Mouse (Mus musculus) embryonic facial prominence, embryonic 15.5 days (tissue): ENCODE results near the gene Ubn2. TPM values are rescaled to one million over a fixed set of nuclear protein-coding genes. Genes with fewer than 3 reads are reported as not detected.

Source experiments
- ATAC-seq: fragments of 200-750 bp; cut with Nextera tagmentation; 2 replicates; pipeline ENCODE4 v1.8.0; 2017; ENCODE audit warnings: low read depth, moderate TSS enrichment; ENCODE audit not compliant: insufficient number of reproducible peaks, low FRiP score, low TSS enrichment
- H3K27ac ChIP-seq: fragments of 300-500 bp; sonication (generic); replicated peaks from 2 replicates; pipeline ENCODE4 v1.5.1; 2015; ENCODE audit warnings: mild to moderate bottlenecking, inconsistent platforms
- H3K27me3 ChIP-seq: fragments of 300-500 bp; sonication (generic); 2 replicates; pipeline ENCODE4 v1.6.1; 2015; ENCODE audit warnings: inconsistent platforms
- H3K36me3 ChIP-seq: fragments of 300-500 bp; sonication (generic); 2 replicates; pipeline ENCODE4 v1.6.1; 2015; ENCODE audit warnings: mild to moderate bottlenecking, inconsistent platforms
- H3K4me1 ChIP-seq: fragments of 300-500 bp; sonication (generic); 2 replicates; pipeline ENCODE4 v1.6.1; 2015; ENCODE audit warnings: inconsistent platforms
- H3K4me2 ChIP-seq: fragments of 300-500 bp; sonication (generic); replicated peaks from 2 replicates; pipeline ENCODE4 v1.6.1; 2015; ENCODE audit warnings: mild to moderate bottlenecking, inconsistent platforms
- H3K4me3 ChIP-seq: fragments of 300-500 bp; sonication (generic); replicated peaks from 2 replicates; pipeline ENCODE4 v1.5.1; 2015; ENCODE audit warnings: mild to moderate bottlenecking, inconsistent platforms
- H3K9ac ChIP-seq: fragments of 300-500 bp; sonication (generic); 2 replicates; pipeline ENCODE4 v1.6.1; 2015; ENCODE audit warnings: inconsistent platforms
- H3K9me3 ChIP-seq: fragments of 300-500 bp; sonication (generic); replicated peaks from 2 replicates; pipeline ENCODE4 v1.6.1; 2016; ENCODE audit warnings: inconsistent platforms
- WGBS: fragments of 180-500 bp; shearing (Covaris S2); methylation state at CpG from one replicate; pipeline ENCODE4 v1.1.7; 2015; 5-methylcytosine and 5-hydroxymethylcytosine counted together
- polyA plus RNA-seq: library from polyadenylated mRNA; unstranded; fragments of >200 nt; fragmentation: Nextera tagmentation; extraction: Ambion mirVana; gene quantifications from 2 replicates; pipeline ENCODE4 v1.2.1, GENCODE M21; 2015

Gene Ubn2
- polyA plus RNA-seq, 1 experiment from 2014 or later: 14.9 TPM

DNA sequence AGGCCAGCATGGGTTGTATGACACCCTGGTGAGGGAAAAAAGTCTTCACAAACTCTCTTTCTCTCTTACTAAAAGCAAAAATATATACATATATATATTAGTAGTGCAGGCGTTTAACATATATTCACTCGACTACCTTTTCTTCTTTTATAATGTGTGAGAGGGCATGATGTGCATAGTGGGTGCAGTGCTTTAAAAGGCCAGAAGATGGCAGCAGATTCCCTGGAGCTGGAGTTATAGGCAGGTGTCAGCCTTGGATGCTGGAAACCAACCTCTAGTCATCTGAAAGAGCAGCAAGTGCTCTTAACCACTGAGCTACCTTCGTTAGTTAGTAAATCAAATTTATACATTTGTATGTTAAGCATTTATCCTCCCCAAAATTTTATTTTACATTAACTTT lies 58.8 kb downstream of the Ubn2 start:
- peaks cover 46% of the 10 kb centered on the region for H3K36me3 ChIP-seq

DNA sequence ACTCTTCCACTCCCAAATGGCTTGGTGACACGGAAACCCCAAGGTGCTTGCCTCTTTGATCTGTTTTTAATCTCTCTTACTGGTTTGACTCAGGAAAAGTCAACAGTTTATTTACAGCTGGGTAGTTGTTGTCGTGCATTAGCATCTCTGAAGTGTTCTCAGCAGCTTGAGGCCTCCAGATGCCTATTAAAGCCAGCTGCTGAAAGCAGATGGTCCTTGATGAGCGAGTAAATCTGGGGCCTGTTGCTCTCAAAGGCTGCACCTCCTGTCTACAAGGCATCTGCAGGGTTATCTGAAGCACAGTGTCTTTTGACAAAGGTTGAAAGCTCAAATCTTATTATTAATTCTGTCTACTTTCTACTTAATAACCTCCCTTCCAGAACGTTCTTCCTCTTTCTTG lies 61.9 kb downstream of the Ubn2 start:
- Histone ChIP-seq H3K9ac (no peak overlapping the region), H3K4me3 (no peak overlapping the region), H3K27me3 (no peaks in the 10 kb centered on the region), H3K4me1 (no peaks in the 10 kb centered on the region), H3K9me3 (no peaks in the 10 kb centered on the region), H3K4me2 (no peak overlapping the region), H3K36me3 (peaks cover 42% of the 10 kb centered on the region), H3K27ac (no peak overlapping the region)
- no peak for ATAC-seq
- 58% methylated on average over 4 of the region's 4 CpGs for WGBS

More for the DNA sequence above, 58.8 kb downstream of the Ubn2 start:
- no peak overlapping the region for H3K4me2 ChIP-seq
- H3K9me3 ChIP-seq: no peaks in the 10 kb centered on the region
- H3K4me3 ChIP-seq: no peak overlapping the region
- H3K4me1 ChIP-seq: no peaks in the 10 kb centered on the region
- 80% methylated on average over 3 of the region's 3 CpGs for WGBS
- no peak overlapping the region for H3K9ac ChIP-seq
- H3K27ac ChIP-seq: no peak overlapping the region
- ATAC-seq: no peak
- no peaks in the 10 kb centered on the region for H3K27me3 ChIP-seq

DNA sequence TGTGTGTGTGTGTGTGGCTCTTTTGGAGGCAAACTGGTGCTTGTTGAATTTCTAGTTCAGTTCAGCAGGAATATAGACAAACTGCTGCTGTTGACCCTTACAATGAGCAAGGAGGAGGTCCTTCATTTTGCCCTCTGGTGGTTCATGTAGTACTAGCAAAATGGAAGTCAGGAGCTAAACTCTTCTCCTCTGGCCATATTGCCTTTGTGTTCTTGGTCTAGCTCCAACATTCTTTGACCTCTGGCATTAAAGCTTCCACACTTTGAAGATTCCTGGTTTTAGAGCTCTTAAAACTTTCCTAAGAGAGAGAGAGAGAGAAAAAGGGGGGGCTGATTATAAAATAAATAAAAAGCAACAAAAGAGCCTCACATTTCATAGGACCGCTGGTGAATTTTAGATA lies 78.3 kb downstream of the Ubn2 start:
- 89% methylated on average over 1 of the region's 1 CpGs for WGBS
- Histone ChIP-seq H3K27me3 (no peaks in the 10 kb centered on the region), H3K4me2 (no peak overlapping the region), H3K9me3 (no peaks in the 10 kb centered on the region), H3K4me3 (no peak overlapping the region), H3K27ac (no peak overlapping the region), H3K36me3 (peaks cover 3% of the 10 kb centered on the region; the same call in 1 of the 2 replicates), H3K9ac (no peak overlapping the region), H3K4me1 (no peaks in the 10 kb centered on the region)
- ATAC-seq: no peak

DNA sequence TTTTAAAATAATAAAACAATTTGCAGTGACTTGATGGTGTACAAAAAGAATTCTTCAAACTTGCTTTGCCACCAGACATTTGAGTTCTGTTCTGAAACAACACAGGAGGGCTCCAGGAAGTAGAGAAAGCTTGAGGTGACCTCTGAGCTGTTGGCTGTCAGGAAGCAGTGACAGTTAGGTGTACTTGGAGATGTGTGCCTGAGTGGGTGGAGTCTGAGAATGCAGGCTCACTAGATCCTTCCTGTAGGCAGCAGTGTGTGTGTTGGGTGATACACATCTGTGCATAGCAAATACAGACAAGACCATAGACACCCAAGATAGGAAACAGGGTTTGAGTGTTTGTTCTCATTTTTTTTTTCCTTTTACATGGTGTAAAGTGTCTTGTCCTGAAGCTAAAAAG lies 79.1 kb downstream of the Ubn2 start:
- Histone ChIP-seq H3K4me3 (no peak overlapping the region), H3K36me3 (peaks cover 3% of the 10 kb centered on the region; the same call in 1 of the 2 replicates), H3K4me2 (no peak overlapping the region), H3K27me3 (no peaks in the 10 kb centered on the region), H3K9me3 (no peaks in the 10 kb centered on the region), H3K9ac (no peak overlapping the region), H3K27ac (no peak overlapping the region), H3K4me1 (no peaks in the 10 kb centered on the region)
- no peak for ATAC-seq

DNA sequence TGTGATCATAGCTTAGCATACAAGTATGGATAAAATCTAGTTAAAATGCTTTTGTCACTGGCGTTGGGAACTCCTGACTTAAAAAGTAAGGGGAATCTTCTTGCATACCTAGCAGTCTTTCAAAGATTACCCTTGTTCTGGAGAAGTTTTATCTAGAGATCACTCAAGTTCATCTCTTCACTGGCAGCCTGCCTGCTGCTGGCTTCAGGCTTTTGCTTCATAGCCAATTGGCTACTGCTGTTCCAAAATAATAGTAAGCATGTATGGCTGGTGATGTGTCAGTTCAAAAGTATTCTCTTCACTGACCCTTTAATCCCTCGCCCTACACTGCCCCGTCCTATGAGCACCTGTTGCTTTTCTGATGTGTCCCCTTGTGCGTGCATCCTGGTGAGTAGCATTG lies 81.5 kb downstream of the Ubn2 start:
- Histone ChIP-seq H3K36me3 (peaks cover 3% of the 10 kb centered on the region; the same call in 1 of the 2 replicates), H3K27ac (no peak overlapping the region), H3K4me2 (no peak overlapping the region), H3K9me3 (no peaks in the 10 kb centered on the region), H3K27me3 (no peaks in the 10 kb centered on the region), H3K4me3 (no peak overlapping the region), H3K9ac (no peak overlapping the region), H3K4me1 (no peaks in the 10 kb centered on the region)
- 86% methylated on average over 4 of the region's 4 CpGs for WGBS
- no peak for ATAC-seq

DNA sequence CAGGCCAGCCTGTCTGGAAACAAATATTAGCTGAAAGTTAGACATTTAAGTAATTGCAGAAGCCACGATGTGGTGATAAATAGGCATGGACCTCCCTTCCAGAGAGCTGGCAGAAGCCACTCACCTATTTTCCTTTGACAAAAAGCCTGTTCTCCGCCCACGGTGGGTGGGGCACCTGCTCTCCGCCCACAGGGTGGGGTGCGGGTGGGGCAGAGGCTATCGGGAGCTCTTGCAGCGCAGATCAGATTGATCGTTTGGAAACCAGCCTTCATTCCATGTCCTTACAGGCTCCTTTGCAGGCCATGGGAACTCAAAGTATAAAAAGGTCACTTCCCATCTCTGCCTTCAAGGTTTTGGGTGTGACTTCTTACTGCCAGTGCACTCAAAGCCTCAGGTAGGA lies 90.1 kb downstream of the Ubn2 start:
- H3K4me2 ChIP-seq: peak overlapping the region; percentile 18; the same call in 1 of the 2 replicates
- WGBS: 32% methylated on average over 8 of the region's 8 CpGs

DNA sequence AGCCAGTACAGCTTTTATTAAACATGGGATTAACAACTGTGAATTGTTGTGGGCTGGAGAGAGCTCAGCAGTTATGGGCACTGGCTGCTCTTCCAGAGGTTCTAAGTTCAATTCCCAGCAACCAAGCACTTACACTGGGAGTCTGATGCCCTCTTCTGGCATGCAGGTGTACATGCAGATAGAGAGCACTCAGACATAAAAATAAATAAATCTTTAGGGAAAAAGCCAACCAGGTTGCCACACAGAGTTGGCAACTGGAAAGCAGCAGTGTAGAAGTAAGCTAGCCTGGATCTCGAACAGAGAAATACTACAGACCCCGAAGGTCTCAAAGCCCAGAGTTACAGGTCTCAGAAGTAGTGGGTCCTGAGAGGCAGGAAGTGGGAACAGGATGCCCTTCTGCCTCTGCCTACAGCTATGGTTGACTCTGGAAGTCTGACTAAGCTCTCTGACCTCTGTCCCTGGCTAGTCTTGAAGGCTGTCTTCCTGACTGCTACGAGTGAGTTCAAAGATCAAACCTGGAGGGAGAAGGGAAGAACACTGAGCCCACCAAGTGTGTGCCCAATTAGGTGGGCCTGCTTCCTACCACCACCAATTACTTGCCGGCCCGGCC lies 97.6 kb downstream of the Ubn2 start:
- Histone ChIP-seq H3K27me3 (no peaks in the 10 kb centered on the region), H3K4me3 (no peak overlapping the region), H3K4me1 (peaks cover 5% of the 10 kb centered on the region), H3K9ac (no peak overlapping the region), H3K36me3 (no peaks in the 10 kb centered on the region), H3K27ac (no peak overlapping the region), H3K9me3 (no peaks in the 10 kb centered on the region), H3K4me2 (no peak overlapping the region)
- 29% methylated on average over 5 of the region's 5 CpGs for WGBS
- no peak for ATAC-seq

More for the DNA sequence above, 90.1 kb downstream of the Ubn2 start:
- Histone ChIP-seq H3K4me3 (no peak overlapping the region), H3K36me3 (no peaks in the 10 kb centered on the region), H3K9ac (no peak overlapping the region), H3K4me1 (peaks cover 4% of the 10 kb centered on the region; the same call in 1 of the 2 replicates), H3K27ac (no peak overlapping the region), H3K27me3 (no peaks in the 10 kb centered on the region), H3K9me3 (no peaks in the 10 kb centered on the region)
- ATAC-seq: no peak

DNA sequence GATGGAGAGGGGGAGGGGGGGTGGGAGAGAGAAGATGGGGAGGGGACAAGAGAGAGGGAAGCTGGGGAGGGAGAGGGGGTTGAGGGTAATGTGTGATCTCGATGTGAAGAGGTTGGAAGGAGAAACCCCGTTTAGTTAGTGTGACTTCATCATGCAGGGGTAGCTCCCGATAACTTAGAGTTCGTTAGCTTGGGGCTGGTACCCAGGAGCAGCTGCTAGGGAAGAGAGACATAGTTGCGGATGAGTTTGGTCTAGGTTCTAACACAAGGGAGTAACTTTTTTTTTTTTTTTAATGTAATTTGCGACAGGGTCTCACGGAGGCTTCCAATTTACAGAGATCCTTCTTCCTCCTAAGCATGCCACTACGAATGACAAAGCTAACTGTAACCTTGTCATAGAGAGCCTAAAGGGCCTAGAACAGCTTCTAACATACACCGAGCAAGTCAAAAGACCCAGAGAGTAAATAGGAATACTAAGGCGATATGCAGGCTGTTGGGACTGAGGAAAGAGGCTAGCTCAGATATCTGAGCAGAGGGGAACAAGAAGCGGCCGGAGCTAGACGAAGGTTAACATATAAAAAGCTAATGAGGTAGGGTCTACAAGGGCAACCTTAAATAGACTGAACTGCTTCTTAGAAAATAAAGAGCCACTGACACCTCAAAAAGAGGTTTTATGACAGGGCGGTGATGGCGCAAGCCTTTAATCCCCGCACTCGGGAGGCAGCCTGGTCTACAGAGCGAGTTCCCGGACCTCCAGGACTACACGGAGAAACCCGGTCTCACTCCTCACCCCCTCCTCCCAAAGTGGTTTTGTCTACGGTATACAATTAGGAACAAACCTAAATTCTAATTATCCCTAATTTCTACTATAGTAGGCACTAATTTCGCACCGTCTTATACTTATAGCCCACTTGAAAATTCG lies 99.0 kb downstream of the Ubn2 start:
- peak; percentile 20 for ATAC-seq

DNA sequence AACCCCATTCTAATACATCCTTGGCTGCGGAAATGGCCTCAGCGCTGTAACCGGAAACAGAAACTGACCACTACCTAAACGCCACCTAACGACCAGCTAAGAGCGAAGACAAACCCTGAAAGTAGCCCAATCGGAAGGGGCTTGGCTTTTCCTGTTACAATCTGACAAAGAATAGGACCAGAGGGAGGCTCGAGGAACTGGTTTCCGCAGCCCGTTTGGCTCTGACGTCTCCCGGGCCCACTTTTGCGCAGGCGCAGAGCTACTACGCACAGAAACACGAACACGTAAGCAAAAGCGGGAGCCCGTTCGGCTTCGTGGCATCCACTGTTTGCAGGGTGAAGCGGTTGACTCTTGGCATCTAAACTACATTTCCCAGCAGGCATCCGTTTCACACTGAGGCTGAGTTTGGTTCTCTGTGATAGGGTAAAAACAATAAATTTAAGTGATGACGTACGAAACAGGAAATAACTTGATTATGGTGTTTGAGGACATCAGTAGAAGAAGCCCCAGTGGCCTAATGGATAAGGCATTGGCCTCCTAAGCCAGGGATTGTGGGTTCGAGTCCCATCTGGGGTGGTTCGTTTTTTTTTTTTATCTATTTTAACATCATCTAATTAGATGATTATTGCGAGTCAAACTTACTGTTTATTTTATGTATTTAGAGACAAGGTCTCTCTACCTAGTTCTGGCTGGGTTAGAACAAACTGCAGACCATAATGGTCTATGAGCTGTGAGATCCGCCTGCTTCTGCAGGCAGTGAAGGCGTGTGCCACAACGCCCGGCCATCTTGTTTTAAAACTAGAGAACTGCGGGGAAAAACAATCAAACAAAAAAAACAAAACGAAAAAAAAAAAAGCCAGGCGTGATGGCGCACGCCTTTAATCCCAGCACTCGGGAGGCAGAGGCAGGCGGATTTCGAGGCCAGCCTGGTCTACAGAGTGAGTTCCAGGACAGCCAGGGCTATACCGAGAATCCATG lies 100.0 kb downstream of the Ubn2 start, which contains the start of gene Fmc1:
Fmc1 (plus strand) TSS at position 75 of the 978 bp plus-strand sequence.
- Histone ChIP-seq H3K4me1 (peaks cover 5% of the 10 kb centered on the region), H3K4me3 (peak within 1 kb of the TSS; percentile 70), H3K36me3 (no peaks in the 10 kb centered on the region), H3K27ac (peak within 1 kb of the TSS; percentile 96), H3K27me3 (no peaks in the 10 kb centered on the region), H3K4me2 (peak within 1 kb of the TSS; percentile 61), H3K9me3 (no peaks in the 10 kb centered on the region), H3K9ac (peak within 1 kb of the TSS; percentile 75)
- WGBS: 3% methylated on average over 41 of the region's 41 CpGs
- peak; percentile 95 for ATAC-seq

More for the DNA sequence above, 99.0 kb downstream of the Ubn2 start:
- Histone ChIP-seq H3K4me2 (peak overlapping the region; percentile 61), H3K4me1 (peaks cover 5% of the 10 kb centered on the region), H3K9me3 (no peaks in the 10 kb centered on the region), H3K4me3 (peak overlapping the region; percentile 70), H3K27me3 (no peaks in the 10 kb centered on the region), H3K9ac (peak overlapping the region; percentile 57), H3K36me3 (no peaks in the 10 kb centered on the region), H3K27ac (peak overlapping the region; percentile 96)
- WGBS: 3% methylated on average over 25 of the region's 25 CpGs

DNA sequence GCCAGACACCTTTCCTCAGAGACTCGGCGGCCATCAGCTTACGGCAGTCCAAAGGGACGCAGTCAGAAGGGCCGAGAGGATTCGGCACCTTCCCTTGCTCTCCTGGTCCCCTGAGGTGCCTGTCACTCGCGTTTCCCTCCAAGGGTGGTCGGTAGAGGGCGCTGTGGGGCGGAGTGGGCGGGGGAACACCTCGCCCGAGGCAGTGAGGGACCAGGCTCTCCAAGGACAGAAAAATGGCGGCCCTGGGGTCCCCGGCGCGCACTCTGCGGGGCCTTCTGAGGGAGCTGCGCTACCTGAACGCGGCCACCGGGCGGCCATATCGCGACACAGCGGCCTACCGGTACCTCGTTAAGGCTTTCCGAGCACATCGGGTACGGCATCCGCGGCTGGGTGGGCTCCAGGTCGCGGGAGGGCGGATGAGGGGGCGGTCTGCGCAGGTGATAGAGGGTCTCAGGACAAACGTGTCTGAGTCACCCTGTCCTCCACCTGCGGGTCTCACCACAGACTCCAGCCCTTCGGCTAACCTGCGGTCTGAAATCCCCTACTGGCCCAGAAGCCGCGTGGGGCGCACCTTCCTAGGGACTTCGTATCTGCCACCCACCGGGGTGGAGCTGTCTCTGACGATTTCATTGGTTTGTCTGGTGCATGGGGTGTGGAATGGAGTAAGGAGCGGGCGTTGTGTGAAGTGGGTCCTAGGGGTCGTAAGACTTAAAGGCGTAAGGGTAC lies 101.1 kb downstream of the Ubn2 start:
- peaks cover 5% of the 10 kb centered on the region for H3K4me1 ChIP-seq
- H3K9ac ChIP-seq: peak overlapping the region; percentile 75
- no peaks in the 10 kb centered on the region for H3K27me3 ChIP-seq
- H3K27ac ChIP-seq: peak overlapping the region; percentile 96
- peaks cover 2% of the 10 kb centered on the region; the same call in 1 of the 2 replicates for H3K36me3 ChIP-seq
- no peaks in the 10 kb centered on the region for H3K9me3 ChIP-seq
- peak; percentile 76 for ATAC-seq
- H3K4me3 ChIP-seq: peak overlapping the region; percentile 70
- peak overlapping the region; percentile 61 for H3K4me2 ChIP-seq
- under 1% methylated on average over 53 of the region's 53 CpGs for WGBS
